Mouse (Mus musculus): ENCODE data around the gene Pxylp1.

Gene Pxylp1

GRCm38 (mm10) chr9:96857838-96858237, 34.6 kb downstream of the Pxylp1 start:
- DNase-seq: no peak

- no peak for DNase-seq
These were observed 38.9 kb downstream of the Pxylp1 start for GRCm38 (mm10) chr9:96853300-96854186.

DNA sequence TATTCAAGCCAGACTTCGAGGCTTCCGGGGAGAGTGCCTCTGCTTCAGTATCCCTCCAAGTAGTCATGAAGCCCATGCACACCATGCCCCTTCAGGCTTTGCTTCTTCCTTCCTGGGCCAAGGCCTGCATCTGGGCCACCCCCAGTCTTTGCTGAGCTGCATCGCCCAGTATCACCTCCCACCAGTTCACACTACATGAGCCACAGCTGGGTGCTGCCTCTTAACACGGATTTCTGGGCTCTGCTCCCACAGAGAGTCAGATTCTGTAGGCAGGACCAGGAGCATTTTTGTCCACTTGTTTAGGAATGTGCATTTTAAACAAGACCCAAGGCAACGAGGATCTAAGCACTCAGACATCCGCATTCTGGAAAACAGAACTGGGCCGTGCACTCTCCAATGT, 40.8 kb downstream of the Pxylp1 start:
- no peak for DNase-seq

- no peak for DNase-seq
These were observed 41.4 kb downstream of the Pxylp1 start for GRCm38 (mm10) chr9:96851036-96851435.

DNA sequence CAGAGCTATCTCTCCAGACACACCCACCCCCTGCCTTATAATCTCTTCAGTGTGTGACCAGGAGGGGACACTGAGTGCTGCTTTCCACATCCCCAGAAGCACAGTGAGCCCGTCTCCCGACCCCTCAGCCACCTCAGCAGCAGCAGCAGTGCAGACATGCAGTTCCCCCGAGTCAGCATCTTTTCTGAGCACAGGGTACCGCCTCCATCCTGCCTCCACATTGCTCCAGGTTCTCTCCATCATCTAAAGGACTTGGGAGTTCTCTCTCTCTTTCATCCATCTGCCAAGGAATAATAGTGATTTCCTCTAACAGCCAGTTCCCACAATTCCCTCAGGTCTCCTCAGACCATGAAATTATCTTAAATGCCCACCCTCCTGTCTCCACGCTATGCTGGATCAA, 43.5 kb downstream of the Pxylp1 start:
- no peak for DNase-seq

DNA sequence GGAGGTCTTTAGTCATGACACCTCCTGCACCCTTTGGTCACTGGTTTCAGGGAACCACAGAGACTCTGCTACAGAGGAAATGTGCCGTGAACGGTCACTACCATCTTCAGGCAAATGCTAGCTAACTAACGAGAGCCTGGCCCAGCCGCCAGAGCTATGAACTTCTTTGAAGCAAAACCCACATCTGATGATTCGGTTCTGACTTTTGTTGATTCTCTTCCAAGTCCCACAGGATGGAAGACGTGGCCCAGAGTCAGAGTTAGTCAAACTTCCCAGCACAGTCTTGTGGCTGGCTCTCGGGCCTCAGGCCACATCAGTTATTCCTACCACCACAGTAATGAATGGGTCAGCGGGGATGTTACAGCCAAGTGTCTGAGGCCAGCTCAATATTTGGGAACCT, 46.1 kb downstream of the Pxylp1 start:
- no peak for DNase-seq

DNA sequence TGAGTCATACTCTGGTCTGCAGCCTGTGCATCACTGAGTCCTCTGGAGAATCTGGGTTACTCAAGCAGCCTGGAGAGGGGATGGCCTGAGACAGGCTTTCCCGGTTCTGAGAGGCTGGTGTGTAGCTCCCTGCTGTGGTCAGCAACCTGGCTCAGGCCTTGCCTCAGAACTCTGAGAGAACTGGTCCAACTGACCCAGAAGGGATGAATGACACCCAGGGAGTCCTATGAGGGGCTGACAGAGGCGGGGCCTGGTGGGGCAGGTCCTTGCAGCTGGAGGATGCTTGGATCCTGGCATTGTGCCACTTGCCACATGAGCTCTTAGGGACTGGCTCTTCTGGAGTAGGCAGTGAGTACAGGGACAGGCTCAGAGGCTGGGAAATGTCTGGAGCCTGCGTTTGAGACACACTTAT, 47.7 kb downstream of the Pxylp1 start:
- DNase-seq: peak; percentile 18

GRCm38 (mm10) chr9:96839376-96839775, 53.1 kb downstream of the Pxylp1 start:
- no peak for DNase-seq

DNA sequence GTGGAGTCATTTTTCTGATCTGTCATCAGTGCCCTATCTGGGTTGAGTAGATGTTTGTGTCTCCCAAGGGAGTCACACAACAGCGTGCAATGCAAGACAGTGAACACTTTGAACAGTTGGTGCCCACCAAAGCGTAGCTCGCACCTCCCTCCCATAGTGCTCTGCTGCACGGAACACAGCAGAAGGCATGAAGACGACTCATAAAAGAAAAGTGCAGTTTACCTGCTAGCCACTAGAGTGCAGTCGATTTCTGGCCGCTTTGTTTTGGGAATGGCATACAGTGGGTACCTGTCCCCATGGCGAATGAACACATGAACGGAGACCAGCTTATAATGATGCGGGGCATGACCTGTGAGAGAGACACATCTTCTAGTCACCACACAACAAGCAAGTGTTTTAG, 53.6 kb downstream of the Pxylp1 start:
- DNase-seq: no peak

GRCm38 (mm10) chr9:96837781-96838420, 54.6 kb downstream of the Pxylp1 start:
- no peak for DNase-seq

DNA sequence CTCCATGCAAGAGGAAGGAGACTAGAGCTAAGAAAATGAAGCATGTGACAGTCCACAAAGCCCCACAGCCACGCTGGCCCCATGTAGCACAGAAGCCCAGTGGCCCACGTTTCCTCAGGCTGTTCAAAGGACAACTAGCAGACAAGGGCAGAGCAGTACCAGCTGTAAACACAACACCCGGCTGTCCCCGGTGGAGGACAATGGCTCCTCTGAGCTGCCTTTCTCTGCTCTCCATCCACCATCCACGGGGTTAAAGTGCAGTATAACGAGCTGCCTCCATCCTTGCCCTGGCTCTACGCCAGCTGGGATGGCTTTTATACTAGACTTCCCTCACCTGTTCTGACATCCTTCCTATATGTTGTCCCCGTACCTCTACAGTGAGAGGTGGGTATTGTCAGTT, 55.5 kb downstream of the Pxylp1 start:
- DNase-seq: no peak

DNA sequence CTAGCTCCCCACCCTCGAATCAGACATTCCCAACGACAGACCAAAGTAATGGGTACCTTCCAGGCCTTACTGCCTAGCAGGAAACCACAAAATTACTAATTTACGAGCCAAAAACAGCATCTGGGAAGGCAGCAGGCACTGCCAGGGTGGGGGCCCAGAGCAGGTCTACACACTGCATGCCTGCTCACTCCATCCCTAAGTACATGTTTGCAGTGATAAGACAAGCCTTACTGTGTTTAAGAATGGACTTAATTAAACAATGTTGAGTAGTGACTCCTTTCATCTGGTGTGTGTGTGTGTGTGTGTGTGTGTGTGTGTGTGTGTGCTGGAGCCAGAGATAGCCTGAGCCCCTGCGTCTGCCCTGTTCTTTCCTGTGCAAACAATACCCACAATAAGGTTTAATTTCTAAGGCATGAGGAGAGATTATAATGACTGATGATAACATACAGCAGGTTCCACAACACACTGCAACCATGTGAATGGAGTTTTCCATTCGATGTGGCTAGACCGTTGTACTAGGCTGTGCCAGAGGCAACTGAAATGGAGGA, 57.0 kb downstream of the Pxylp1 start:
- no peak for DNase-seq

- DNase-seq: no peak
These were observed 58.9 kb downstream of the Pxylp1 start for GRCm38 (mm10) chr9:96833606-96834005.

DNA sequence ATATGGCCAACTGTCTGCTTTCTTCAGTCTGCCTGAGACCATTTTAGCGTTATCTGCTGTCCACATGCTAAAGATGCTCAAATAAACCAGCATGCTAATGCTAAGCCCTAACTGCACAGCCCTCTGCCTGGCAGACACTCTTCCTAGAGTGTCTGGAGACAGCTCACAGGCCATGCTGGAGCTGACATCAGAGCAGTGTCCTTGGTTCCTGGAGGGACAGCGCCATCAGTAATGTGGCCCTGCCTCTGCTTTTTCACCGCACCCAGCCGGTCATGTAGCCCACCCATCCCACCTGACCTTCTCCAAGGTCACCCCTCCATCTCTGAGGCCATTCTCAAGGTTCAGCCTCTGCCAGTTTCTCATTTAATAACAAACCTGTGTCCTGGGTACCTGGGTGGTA, 60.0 kb downstream of the Pxylp1 start:
- DNase-seq: no peak

DNA sequence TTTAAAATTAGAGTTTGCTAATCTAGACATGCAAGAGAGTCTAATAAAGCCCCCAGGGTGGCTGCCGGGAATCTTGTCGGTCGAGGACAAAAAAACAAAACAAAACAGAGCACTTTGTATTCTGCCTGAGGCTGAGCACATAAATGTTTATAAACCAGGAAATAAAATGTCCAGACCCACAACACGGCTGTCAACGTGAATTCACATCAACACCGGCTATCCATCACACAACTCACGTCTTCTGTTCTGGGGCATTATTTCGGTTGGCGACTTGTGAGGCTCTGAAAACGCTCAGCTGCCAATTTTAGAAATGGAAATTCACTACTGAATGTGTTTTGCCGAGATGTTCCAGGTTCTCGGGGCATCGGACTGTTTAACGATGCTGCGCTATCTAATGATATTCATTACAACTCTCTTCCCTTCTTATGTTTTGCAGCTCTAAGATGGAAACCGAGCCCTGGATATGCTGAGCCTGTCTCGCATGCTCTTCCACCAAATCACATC, 61.6 kb downstream of the Pxylp1 start:
- DNase-seq: no peak

DNA sequence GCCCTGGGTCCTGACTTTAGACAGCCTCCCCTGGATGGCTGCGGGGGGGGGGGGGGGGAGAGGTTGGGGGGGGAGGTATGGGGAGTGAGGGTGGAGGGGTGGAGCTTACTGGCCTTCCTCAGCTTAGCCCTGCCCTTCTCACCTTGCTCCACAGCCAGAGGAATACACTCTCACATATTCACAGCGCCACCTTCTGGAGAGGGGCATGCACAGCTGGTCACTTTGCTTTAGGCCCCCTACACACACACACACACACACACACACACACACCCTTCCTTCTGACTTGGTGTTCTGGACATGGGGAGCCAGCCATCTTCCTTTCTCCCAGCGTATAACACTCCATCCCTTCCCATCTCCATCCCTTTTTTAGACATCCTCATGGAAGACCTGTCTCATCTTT, 62.8 kb downstream of the Pxylp1 start:
- no peak for DNase-seq

- DNase-seq: no peak
These were observed 64.4 kb downstream of the Pxylp1 start for GRCm38 (mm10) chr9:96828071-96828470.

DNA sequence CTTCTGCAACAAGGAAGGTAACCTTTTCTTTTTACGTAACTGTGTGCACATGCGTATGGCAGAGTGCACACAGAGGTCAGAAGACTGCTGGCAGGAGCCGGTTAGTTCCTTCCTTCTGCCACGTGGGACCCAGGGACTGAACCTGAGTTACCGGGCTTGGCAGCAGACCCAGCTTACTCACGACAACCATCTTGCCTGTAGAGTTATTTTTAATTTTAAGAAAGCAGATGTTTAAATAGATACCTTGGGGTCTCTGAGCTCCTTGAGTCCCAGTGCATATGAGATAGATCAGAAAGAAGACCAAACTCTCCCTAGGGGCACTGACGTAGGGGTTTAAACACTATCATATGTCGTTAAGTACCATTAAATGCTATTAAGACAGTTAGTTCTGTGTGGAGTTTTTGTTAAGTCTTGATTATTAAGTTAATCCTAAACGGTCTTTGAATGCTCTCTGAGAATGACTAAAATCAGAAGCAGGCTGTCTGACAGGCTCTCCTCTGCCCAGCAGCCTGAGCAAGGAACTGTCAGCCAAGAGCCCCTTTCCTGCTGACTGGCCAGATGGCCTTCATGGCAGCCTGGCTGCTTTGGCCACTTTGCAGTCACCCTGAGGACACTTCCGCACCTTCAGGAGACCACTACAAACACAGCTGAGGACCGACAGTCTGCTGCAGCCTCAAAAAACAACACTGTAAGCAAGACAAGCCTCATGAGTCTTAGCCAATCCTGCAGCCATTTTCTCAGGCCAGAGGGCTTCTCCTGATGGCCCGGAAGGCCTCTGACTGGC, 65.3 kb downstream of the Pxylp1 start:
- no peak for DNase-seq

GRCm38 (mm10) chr9:96824857-96825256, 67.6 kb downstream of the Pxylp1 start:
- no peak for DNase-seq

DNA sequence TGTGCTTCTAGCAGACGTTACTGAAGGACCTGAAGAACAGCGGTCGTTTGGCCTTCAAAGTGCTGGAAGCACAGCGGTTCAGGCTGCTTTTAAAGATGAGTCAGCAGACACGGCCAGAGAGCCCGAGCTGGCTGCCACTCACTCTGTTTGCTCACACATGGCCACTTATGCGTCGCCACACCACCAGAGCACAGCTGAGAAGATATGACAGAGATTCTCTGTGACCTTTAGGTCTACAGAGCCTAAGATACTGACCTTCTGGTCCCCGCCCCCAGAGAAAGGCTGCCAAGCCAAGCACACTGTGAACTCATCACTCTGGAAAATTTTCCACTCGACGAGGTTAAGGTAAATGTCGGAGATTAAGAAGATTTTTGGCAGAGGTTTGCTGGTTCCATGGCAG, 68.4 kb downstream of the Pxylp1 start:
- DNase-seq: no peak

GRCm38 (mm10) chr9:96823541-96823940, 68.9 kb downstream of the Pxylp1 start:
- DNase-seq: no peak

- no peak for DNase-seq
These were observed 69.5 kb downstream of the Pxylp1 start for GRCm38 (mm10) chr9:96823005-96823404.

Data from liver (tissue).